Mouse (Mus musculus) hindbrain, embryonic 11.5 days (tissue): ENCODE measurements at regions not wholly inside any gene's neighbourhood (a gene's known extent, or its start where the extent isn't known, plus 50 kb on each side); places are given as distances from the start of the nearest gene placed in this dataset.

Source experiments
- ATAC-seq: fragments of 200-750 bp; cut with Nextera tagmentation; 2 replicates; pipeline ENCODE4 v1.8.0; 2017; ENCODE audit warnings: mild to moderate bottlenecking, moderate TSS enrichment, moderate library complexity; ENCODE audit not compliant: low FRiP score
- DNase-seq: peaks from one replicate; pipeline ENCODE4 v3.0.0-alpha.2; 2015; ENCODE audit warnings: low spot score
- H3K27ac ChIP-seq: fragments of 300-500 bp; sonication (generic); 2 replicates; pipeline ENCODE4 v1.5.1; 2014; ENCODE audit warnings: mild to moderate bottlenecking, low read depth, low read length
- H3K27me3 ChIP-seq: fragments of 300-500 bp; sonication (generic); 2 replicates; pipeline ENCODE4 v1.6.1; 2014; ENCODE audit warnings: mild to moderate bottlenecking, low read length, moderate library complexity, mixed read lengths; ENCODE audit not compliant: control insufficient read depth, insufficient read depth
- H3K36me3 ChIP-seq: fragments of 300-500 bp; sonication (generic); 2 replicates; pipeline ENCODE4 v1.6.1; 2014; ENCODE audit warnings: mild to moderate bottlenecking, low read length, moderate library complexity, mixed read lengths; ENCODE audit not compliant: control insufficient read depth, insufficient read depth
- H3K4me1 ChIP-seq: fragments of 300-500 bp; sonication (generic); replicated peaks from 2 replicates; pipeline ENCODE4 v1.6.1; 2014; ENCODE audit warnings: low read length, mixed read lengths; ENCODE audit not compliant: control insufficient read depth, insufficient read depth
- H3K4me2 ChIP-seq: fragments of 300-500 bp; sonication (generic); replicated peaks from 2 replicates; pipeline ENCODE4 v1.6.1; 2014; ENCODE audit warnings: mild to moderate bottlenecking, low read depth, low read length
- H3K4me3 ChIP-seq: fragments of 300-500 bp; sonication (generic); 2 replicates; pipeline ENCODE4 v1.5.1; 2014; ENCODE audit warnings: low read depth, low read length
- H3K9ac ChIP-seq: fragments of 300-500 bp; sonication (generic); 2 replicates; pipeline ENCODE4 v1.6.1; 2014; ENCODE audit warnings: low read depth, low read length
- H3K9me3 ChIP-seq: fragments of 300-500 bp; sonication (generic); 2 replicates; pipeline ENCODE4 v1.6.1; 2016; ENCODE audit warnings: low read length; ENCODE audit not compliant: control insufficient read depth
- WGBS: fragments of 180-500 bp; shearing (Covaris S2); extraction: QIAGEN DNeasy Blood & Tissue Kit; methylation state at CpG from one replicate; pipeline ENCODE4 v1.1.7; 2014; 5-methylcytosine and 5-hydroxymethylcytosine counted together

DNA sequence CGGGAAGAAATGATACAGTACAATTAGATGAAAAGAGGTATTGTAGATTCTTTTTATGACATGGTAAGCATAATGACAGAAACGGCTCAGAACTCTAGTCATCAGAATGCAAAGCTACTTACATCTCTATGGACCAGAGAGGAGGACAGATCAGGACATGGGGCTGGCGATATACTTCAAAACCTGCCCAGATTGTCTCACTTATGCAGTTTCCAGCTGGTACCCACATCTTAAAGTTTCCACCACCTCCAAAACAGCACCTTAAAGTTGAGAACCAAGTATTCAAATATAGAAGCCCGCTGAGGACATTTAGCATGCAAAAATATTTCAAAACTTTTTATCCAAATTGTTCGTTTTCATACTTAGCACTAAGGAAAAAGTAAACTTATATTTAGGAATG lies 341.0 kb downstream of the 1700009N14Rik start:
- Histone ChIP-seq H3K4me1 (no peaks in the 10 kb centered on the region), H3K36me3 (no peaks in the 10 kb centered on the region), H3K4me3 (no peak overlapping the region), H3K9ac (no peak overlapping the region), H3K9me3 (no peaks in the 10 kb centered on the region), H3K4me2 (no peak overlapping the region), H3K27me3 (no peaks in the 10 kb centered on the region), H3K27ac (no peak overlapping the region)
- no peak for ATAC-seq
- DNase-seq, result no peak
- WGBS, result 85% methylated on average over 5 of the region's 5 CpGs

DNA sequence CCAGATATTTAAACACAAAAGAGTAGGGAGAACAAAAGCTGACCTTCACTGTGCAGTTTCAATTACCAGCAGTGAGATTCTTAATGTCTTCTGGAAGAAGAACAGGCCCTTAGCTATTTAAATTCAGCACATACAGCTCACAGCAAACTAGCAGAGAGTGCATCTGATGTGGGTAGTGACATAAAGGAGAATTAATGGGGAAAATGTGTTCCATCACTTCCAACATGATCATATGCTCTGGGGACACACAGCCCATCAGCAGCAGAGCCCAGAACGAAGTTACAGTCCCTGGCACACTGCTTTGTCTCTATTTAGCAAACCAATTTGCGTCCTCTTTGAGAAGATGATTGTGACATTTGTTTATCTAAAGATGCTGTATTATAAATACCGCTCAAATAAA lies 332.9 kb upstream of the Aco1 start:
- Histone ChIP-seq H3K9me3 (no peaks in the 10 kb centered on the region), H3K27me3 (no peaks in the 10 kb centered on the region), H3K27ac (no peak overlapping the region), H3K36me3 (no peaks in the 10 kb centered on the region), H3K4me2 (no peak overlapping the region), H3K9ac (no peak overlapping the region), H3K4me3 (no peak overlapping the region), H3K4me1 (no peaks in the 10 kb centered on the region)
- ATAC-seq, result no peak
- WGBS, result 77% methylated on average over 3 of the region's 3 CpGs
- no peak for DNase-seq

DNA sequence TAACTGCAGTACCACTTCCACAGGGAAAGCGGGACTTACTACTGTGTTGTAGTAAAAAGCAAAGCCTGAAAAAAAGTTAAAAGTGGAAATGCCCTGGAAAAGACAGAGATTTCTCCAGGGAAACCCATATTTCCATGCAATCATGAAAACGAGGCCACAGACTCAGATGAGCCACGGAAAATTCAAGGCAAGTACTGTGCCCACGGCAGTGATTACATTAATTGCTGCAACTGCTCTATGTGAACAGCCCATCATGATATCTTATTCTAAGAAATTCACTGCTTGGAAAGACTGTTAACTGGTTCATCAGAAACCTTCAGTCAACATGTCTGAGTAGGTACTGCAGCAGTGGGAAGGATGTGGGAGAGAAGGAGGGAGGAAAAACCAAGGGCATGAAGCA lies 330.1 kb upstream of the Aco1 start:
- no peak overlapping the region for H3K4me3 ChIP-seq
- WGBS, result 86% methylated on average over 4 of the region's 4 CpGs

DNA sequence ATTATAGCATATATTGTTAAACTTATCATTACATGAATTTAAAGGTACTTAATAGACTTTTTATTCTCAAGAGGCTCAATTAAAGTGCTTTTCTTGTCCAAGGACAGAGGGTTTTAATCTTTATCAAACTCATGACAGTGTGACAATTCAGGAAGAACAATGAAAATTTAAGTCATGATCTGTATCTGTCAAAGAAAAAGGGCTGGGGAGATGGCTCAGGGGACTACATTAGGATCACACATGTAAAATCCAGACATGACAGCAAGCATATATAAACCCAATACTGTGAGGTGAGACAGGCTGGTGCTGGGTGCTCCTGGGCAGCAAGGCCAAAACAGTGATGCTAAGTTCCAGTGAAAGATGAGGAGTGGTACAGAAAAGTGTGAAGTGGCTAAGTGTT lies 327.3 kb upstream of the Aco1 start:
- Histone ChIP-seq H3K36me3 (no peaks in the 10 kb centered on the region), H3K27ac (no peak overlapping the region), H3K4me1 (no peaks in the 10 kb centered on the region), H3K4me2 (no peak overlapping the region), H3K4me3 (no peak overlapping the region), H3K27me3 (no peaks in the 10 kb centered on the region), H3K9me3 (no peaks in the 10 kb centered on the region), H3K9ac (no peak overlapping the region)
- DNase-seq (no peak), ATAC-seq (no peak)

More for the DNA sequence above, 330.1 kb upstream of the Aco1 start:
- Histone ChIP-seq H3K36me3 (no peaks in the 10 kb centered on the region), H3K27ac (no peak overlapping the region), H3K9ac (no peak overlapping the region), H3K4me1 (no peaks in the 10 kb centered on the region), H3K27me3 (no peaks in the 10 kb centered on the region), H3K4me2 (no peak overlapping the region), H3K9me3 (no peaks in the 10 kb centered on the region)
- ATAC-seq, result no peak
- DNase-seq, result no peak

- ATAC-seq (no peak), DNase-seq (no peak)
- Histone ChIP-seq H3K36me3 (no peaks in the 10 kb centered on the region), H3K4me2 (no peak overlapping the region), H3K27me3 (no peaks in the 10 kb centered on the region), H3K4me1 (no peaks in the 10 kb centered on the region), H3K4me3 (no peak overlapping the region), H3K27ac (no peak overlapping the region), H3K9me3 (no peaks in the 10 kb centered on the region), H3K9ac (no peak overlapping the region)
- WGBS, result 88% methylated on average over 4 of the region's 4 CpGs
Observed at GRCm38 (mm10) chr4:39817675-39818074, 325.2 kb upstream of the Aco1 start.

DNA sequence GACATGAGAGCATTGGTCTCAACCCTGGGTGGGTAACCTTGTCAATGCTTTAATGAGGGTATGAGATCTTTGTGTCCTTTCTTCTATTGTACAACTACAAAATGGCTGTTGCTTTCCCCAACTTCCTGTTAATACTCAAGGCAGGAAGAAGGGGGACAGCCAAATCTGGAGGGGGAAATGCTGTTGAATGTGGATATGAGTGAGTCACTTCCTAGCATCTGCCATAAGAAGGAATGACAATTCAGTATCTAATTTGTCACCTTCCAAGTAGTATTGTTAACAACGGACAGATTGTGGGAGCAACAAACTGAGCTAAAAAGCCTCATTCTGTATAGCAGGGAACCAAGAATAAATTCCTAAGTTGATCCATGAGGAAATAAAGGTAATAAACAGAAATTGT lies 309.2 kb upstream of the Aco1 start:
- Histone ChIP-seq H3K4me2 (no peak overlapping the region), H3K9ac (no peak overlapping the region), H3K36me3 (no peaks in the 10 kb centered on the region), H3K4me3 (no peak overlapping the region), H3K9me3 (no peaks in the 10 kb centered on the region), H3K4me1 (no peaks in the 10 kb centered on the region), H3K27me3 (no peaks in the 10 kb centered on the region), H3K27ac (no peak overlapping the region)
- ATAC-seq, result no peak
- WGBS, result 85% methylated on average over 1 of the region's 1 CpGs
- DNase-seq, result no peak
